Mouse (Mus musculus) embryonic facial prominence, embryonic 14.5 days (tissue): ENCODE measurements at regions not wholly inside any gene's neighbourhood (a gene's known extent, or its start where the extent isn't known, plus 50 kb on each side); places are given as distances from the start of the nearest gene placed in this dataset.

ENCODE experiments used
- ATAC-seq: fragments of 200-750 bp; cut with Nextera tagmentation; 2 replicates; pipeline ENCODE4 v1.8.0; 2017; ENCODE audit warnings: low read depth, moderate number of reproducible peaks, moderate TSS enrichment
- DNase-seq: peaks from one replicate; pipeline ENCODE4 v3.0.0-alpha.2; 2015; ENCODE audit warnings: low spot score
- H3K27ac ChIP-seq: fragments of 300-500 bp; sonication (generic); replicated peaks from 2 replicates; pipeline ENCODE4 v1.5.1; 2014; ENCODE audit warnings: low read depth, mild to moderate bottlenecking, low read length, moderate library complexity
- H3K27me3 ChIP-seq: fragments of 300-500 bp; sonication (generic); replicated peaks from 2 replicates; pipeline ENCODE4 v1.6.1; 2014; ENCODE audit warnings: low read length; ENCODE audit not compliant: control insufficient read depth, insufficient read depth
- H3K36me3 ChIP-seq: fragments of 300-500 bp; sonication (generic); 2 replicates; pipeline ENCODE4 v1.6.1; 2014; ENCODE audit warnings: low read length, mixed read lengths; ENCODE audit not compliant: control insufficient read depth, insufficient read depth
- H3K4me1 ChIP-seq: fragments of 300-500 bp; sonication (generic); 2 replicates; pipeline ENCODE4 v1.6.1; 2014; ENCODE audit warnings: antibody characterized with exemption, low read length; ENCODE audit not compliant: control insufficient read depth, insufficient read depth
- H3K4me2 ChIP-seq: fragments of 300-500 bp; sonication (generic); 2 replicates; pipeline ENCODE4 v1.6.1; 2014; ENCODE audit warnings: low read depth, mild to moderate bottlenecking, low read length, moderate library complexity, mixed read lengths
- H3K4me3 ChIP-seq: fragments of 300-500 bp; sonication (generic); 2 replicates; pipeline ENCODE4 v1.5.1; 2014; ENCODE audit warnings: low read depth, mild to moderate bottlenecking, low read length
- H3K9ac ChIP-seq: fragments of 300-500 bp; sonication (generic); 2 replicates; pipeline ENCODE4 v1.6.1; 2014; ENCODE audit warnings: low read depth, mild to moderate bottlenecking, low read length, moderate library complexity, mixed read lengths
- H3K9me3 ChIP-seq: fragments of 300-500 bp; sonication (generic); 2 replicates; pipeline ENCODE4 v1.6.1; 2016; ENCODE audit warnings: low read length; ENCODE audit not compliant: control insufficient read depth
- WGBS: fragments of 180-500 bp; shearing (Covaris S2); extraction: QIAGEN DNeasy Blood & Tissue Kit; methylation state at CpG from one replicate; pipeline ENCODE4 v1.1.7; 2014; 5-methylcytosine and 5-hydroxymethylcytosine counted together

DNA sequence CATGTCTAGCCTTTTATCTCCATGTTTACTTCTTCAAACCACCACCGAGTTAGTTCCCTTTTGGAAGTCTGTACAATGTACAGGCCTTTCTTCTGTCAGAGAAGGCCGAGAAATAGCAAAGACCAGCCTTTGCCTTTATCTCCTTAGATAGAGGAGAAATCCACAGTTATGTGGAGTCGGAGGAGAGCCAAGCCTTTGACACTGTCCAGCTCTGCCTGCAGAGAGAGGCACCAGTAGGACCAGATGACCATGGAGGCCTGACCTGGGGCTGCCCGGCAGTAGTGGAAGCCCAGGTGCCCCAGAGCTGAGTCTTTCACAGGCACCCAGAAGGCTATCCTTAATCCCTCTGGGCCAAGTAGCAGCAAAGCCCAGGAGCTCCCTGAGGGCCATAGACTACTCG lies 84.5 kb downstream of the Cdc7 start:
- DNase-seq, result no peak
- Histone ChIP-seq H3K4me1 (peaks cover 5% of the 10 kb centered on the region; the same call in 1 of the 2 replicates), H3K36me3 (no peaks in the 10 kb centered on the region), H3K4me3 (no peak overlapping the region), H3K9ac (no peak overlapping the region), H3K27ac (no peak overlapping the region), H3K4me2 (no peak overlapping the region), H3K9me3 (no peaks in the 10 kb centered on the region), H3K27me3 (no peaks in the 10 kb centered on the region)
- 72% methylated on average over 5 of the region's 5 CpGs for WGBS
- ATAC-seq, result no peak

DNA sequence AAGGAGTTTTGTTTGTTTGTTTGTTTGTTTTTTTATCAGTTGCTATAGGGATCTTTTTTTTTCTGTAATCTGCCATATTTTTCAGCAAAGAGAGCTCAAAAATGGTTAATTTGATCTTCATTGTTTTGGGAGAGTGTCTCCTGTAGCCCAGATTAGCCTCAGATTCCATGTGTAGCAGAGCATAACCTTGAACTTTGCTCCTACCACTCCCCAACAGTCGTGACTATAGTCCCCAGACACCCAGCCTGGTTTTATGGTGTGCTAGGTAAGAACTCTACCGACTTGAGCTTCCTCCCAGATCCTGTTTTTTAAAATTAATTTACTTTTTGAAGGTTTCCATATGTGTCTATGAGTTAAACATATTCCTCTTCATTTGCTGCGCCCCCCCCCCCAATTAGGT lies 86.0 kb downstream of the Cdc7 start:
- Histone ChIP-seq H3K27me3 (no peaks in the 10 kb centered on the region), H3K4me1 (peaks cover 5% of the 10 kb centered on the region; the same call in 1 of the 2 replicates), H3K4me3 (no peak overlapping the region), H3K9me3 (no peaks in the 10 kb centered on the region), H3K27ac (no peak overlapping the region), H3K36me3 (no peaks in the 10 kb centered on the region), H3K4me2 (no peak overlapping the region), H3K9ac (no peak overlapping the region)
- no peak for DNase-seq
- no peak for ATAC-seq
- WGBS, result 57% methylated on average over 3 of the region's 3 CpGs

DNA sequence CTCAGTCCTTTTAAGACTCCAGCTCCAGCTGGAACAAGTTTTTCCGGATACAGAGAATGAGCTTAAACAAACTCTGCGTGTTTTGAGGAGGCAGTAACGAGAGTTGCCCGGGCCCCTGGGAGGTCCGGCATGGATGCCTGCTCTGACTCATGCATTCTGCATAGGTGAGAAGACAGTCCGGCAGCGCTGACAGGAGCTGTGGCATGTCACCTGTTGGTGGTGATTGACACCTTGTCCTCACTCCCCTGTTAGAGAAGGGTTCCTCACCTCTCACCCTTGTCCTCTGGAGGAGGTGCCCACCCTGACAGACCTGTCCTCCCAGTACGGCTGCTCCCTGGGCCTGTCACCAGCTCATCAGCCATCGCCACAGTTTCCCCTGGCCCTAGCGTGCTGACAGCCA lies 87.7 kb downstream of the Cdc7 start:
- peaks cover 5% of the 10 kb centered on the region; the same call in 1 of the 2 replicates for H3K4me1 ChIP-seq
- H3K36me3 ChIP-seq, result no peaks in the 10 kb centered on the region
- no peaks in the 10 kb centered on the region for H3K9me3 ChIP-seq
- DNase-seq (peak; percentile 81), ATAC-seq (peak; percentile 41; the same call in 1 of the 2 replicates)
- no peak overlapping the region for H3K4me2 ChIP-seq
- H3K4me3 ChIP-seq, result no peak overlapping the region
- H3K27ac ChIP-seq, result no peak overlapping the region
- H3K9ac ChIP-seq, result no peak overlapping the region
- no peaks in the 10 kb centered on the region for H3K27me3 ChIP-seq
- 51% methylated on average over 10 of the region's 10 CpGs for WGBS

DNA sequence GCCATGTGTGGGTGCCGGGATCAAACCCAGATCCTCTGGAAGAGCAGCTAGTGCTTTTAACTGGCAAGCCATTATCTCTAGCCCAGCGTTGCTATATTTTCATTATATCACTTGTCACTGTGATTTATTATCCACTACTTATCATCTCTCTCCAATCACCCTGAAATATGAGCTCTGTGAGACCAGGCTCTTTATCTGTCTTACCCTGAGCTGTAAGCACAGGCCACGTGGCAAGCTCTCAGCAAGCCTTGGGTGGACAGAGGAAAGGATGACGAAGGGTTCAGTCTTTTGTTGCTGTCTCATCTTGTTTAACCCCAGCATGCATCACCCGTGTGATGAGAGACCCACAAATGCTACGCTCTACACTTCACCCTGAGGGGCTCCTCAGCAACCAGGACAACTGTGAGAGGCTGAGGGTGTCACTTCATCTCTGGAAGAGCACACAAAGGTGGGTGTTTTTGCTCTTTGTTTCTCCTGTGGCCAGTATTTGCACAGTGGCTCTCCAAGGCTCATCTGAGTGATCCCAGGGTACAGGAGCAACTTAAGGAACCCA lies 90.9 kb downstream of the Cdc7 start:
- 56% methylated on average over 6 of the region's 6 CpGs for WGBS
- Histone ChIP-seq H3K4me3 (no peak overlapping the region), H3K9me3 (no peaks in the 10 kb centered on the region), H3K36me3 (no peaks in the 10 kb centered on the region), H3K4me2 (no peak overlapping the region), H3K4me1 (0 out of 2 replicates have a peak, but pooled peaks cover 5% of the 10 kb centered on the region), H3K9ac (no peak overlapping the region), H3K27me3 (no peaks in the 10 kb centered on the region), H3K27ac (no peak overlapping the region)
- 0 out of 2 replicates have a peak, but pooled peaks have one; percentile 12 for ATAC-seq
- no peak for DNase-seq

DNA sequence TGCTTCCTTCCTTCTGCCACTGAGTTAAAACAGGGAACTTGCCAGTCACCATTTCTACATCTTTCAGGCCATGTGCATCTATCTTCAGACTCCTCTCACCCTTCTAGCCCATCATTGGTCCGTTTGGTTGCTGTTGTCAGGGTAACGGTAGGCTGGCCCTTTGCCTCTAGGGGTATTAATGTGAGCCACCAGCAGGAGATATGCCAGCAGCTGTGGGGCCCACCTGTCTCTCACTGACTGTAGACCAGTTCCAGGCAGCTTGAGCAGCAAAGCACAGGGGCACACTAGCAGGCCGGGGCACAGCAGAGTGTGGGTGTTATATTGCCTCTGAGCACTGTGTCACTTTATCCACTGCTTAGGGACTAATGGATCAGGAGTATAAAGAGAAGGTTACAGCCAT lies 91.3 kb downstream of the Cdc7 start:
- Histone ChIP-seq H3K27ac (no peak overlapping the region), H3K27me3 (no peaks in the 10 kb centered on the region), H3K4me1 (0 out of 2 replicates have a peak, but pooled peaks cover 5% of the 10 kb centered on the region), H3K4me2 (no peak overlapping the region), H3K36me3 (no peaks in the 10 kb centered on the region), H3K9me3 (no peaks in the 10 kb centered on the region), H3K4me3 (no peak overlapping the region), H3K9ac (no peak overlapping the region)
- WGBS, result 45% methylated on average over 3 of the region's 3 CpGs
- ATAC-seq (peak; percentile 93), DNase-seq (peak; percentile 79)
